Mouse (Mus musculus) neutrophil, adult 5-6 weeks (primary cell): ENCODE data around the gene Kif5a. TPM values are rescaled to one million over a fixed set of nuclear protein-coding genes. Genes with fewer than 3 reads are reported as not detected.
A peak's percentile ranks its signal among the peaks of the same experiment; 100 is the strongest.

Experiments used
- ATAC-seq: fragments of 151-379, 151-347 bp; 2 replicates; pipeline ENCODE4 v1.8.0; 2017; ENCODE audit warnings: mild to moderate bottlenecking, moderate TSS enrichment; ENCODE audit not compliant: insufficient number of reproducible peaks, poor library complexity, low FRiP score, severe bottlenecking; ENCODE audit errors: extremely low read depth
- total RNA-seq: library from RNA; stranded (forward); fragments of 200-1000 nt; gene quantifications from 2 replicates; pipeline ENCODE4 v1.2.3, GENCODE M21; 2017

Gene Kif5a
- total RNA-seq, 1 experiment from 2014 or later, result not detected

GRCm38 (mm10) chr10:127290307-127290929 lies 27.3 kb upstream of the Kif5a start:
- peak; percentile 80 for ATAC-seq

GRCm38 (mm10) chr10:127289573-127290191 lies 26.5 kb upstream of the Kif5a start:
- no peak for ATAC-seq

- ATAC-seq, result peak; percentile 51
Observed at GRCm38 (mm10) chr10:127288800-127289572, 25.8 kb upstream of the Kif5a start, which contains the start of gene Mbd6. TSS of gene Mbd6 (minus strand) at chr10:127289018.

GRCm38 (mm10) chr10:127288328-127288799 lies 25.2 kb upstream of the Kif5a start:
- no peak for ATAC-seq

GRCm38 (mm10) chr10:127287936-127288293 lies 24.8 kb upstream of the Kif5a start:
- ATAC-seq, result no peak

- ATAC-seq, result no peak
Observed at GRCm38 (mm10) chr10:127287271-127287935, 24.3 kb upstream of the Kif5a start.

GRCm38 (mm10) chr10:127286730-127287129 lies 23.6 kb upstream of the Kif5a start:
- ATAC-seq, result no peak

GRCm38 (mm10) chr10:127286194-127286593 lies 23.0 kb upstream of the Kif5a start:
- no peak for ATAC-seq

GRCm38 (mm10) chr10:127285644-127286043 lies 22.5 kb upstream of the Kif5a start:
- ATAC-seq, result no peak

GRCm38 (mm10) chr10:127284724-127285500 lies 21.8 kb upstream of the Kif5a start:
- ATAC-seq, result no peak

- no peak for ATAC-seq
Observed at GRCm38 (mm10) chr10:127284105-127284622, 21.0 kb upstream of the Kif5a start.

- ATAC-seq, result no peak
Observed at GRCm38 (mm10) chr10:127282620-127283215, 19.6 kb upstream of the Kif5a start.

- ATAC-seq, result no peak
Observed at GRCm38 (mm10) chr10:127281316-127281715, 18.2 kb upstream of the Kif5a start.

- no peak for ATAC-seq
Observed at GRCm38 (mm10) chr10:127279730-127280129, 16.6 kb upstream of the Kif5a start.

GRCm38 (mm10) chr10:127274261-127275022 lies 11.3 kb upstream of the Kif5a start:
- ATAC-seq, result no peak

GRCm38 (mm10) chr10:127272371-127272770 lies 9.2 kb upstream of the Kif5a start:
- no peak for ATAC-seq

GRCm38 (mm10) chr10:127269884-127270283 lies 6.7 kb upstream of the Kif5a start:
- ATAC-seq, result no peak
